Mouse (Mus musculus): ENCODE results near the gene Rpl29. TPM values are rescaled to one million over a fixed set of nuclear protein-coding genes. Genes with fewer than 3 reads are reported as not detected.

Rpl29 gene
- total RNA-seq (2014; fragmentation: Nextera tagmentation), result 2,290 and 2,982 TPM in 2 replicates
- 1,520 and 1,547 TPM in 2 replicates for total RNA-seq (2017)

GRCm38 (mm10) chr9:106429221-106430014 is at the start of gene Rpl29:
Gene Rpl29, plus strand, starts transcription at chr9:106429454.
- peak; percentile 95 for ATAC-seq (replicated peaks; ENCODE audit: poor library complexity, severe bottlenecking)

- ATAC-seq (replicated peaks; ENCODE audit: poor library complexity, severe bottlenecking), result peak; percentile 78
Observed at GRCm38 (mm10) chr9:106386181-106386864, 42.9 kb upstream of the Rpl29 start.

GRCm38 (mm10) chr9:106392828-106393527 is 36.3 kb upstream of the Rpl29 start:
- ATAC-seq (replicated peaks; ENCODE audit: poor library complexity, severe bottlenecking), result no peak

GRCm38 (mm10) chr9:106393548-106393947 is 35.7 kb upstream of the Rpl29 start:
- no peak for ATAC-seq (replicated peaks; ENCODE audit: poor library complexity, severe bottlenecking)

- peak; percentile 94 for ATAC-seq (replicated peaks; ENCODE audit: poor library complexity, severe bottlenecking)
Observed at GRCm38 (mm10) chr9:106394649-106395602, 34.3 kb upstream of the Rpl29 start.

- no peak for ATAC-seq (replicated peaks; ENCODE audit: poor library complexity, severe bottlenecking)
Observed at GRCm38 (mm10) chr9:106397733-106398132, 31.5 kb upstream of the Rpl29 start.

GRCm38 (mm10) chr9:106398667-106399311 is 30.5 kb upstream of the Rpl29 start:
- ATAC-seq (replicated peaks; ENCODE audit: poor library complexity, severe bottlenecking), result no peak

- no peak for ATAC-seq (replicated peaks; ENCODE audit: poor library complexity, severe bottlenecking)
Observed at GRCm38 (mm10) chr9:106399808-106400207, 29.4 kb upstream of the Rpl29 start.

- ATAC-seq (replicated peaks; ENCODE audit: poor library complexity, severe bottlenecking), result no peak
Observed at GRCm38 (mm10) chr9:106402149-106402548, 27.1 kb upstream of the Rpl29 start.

- no peak for ATAC-seq (replicated peaks; ENCODE audit: poor library complexity, severe bottlenecking)
Observed at GRCm38 (mm10) chr9:106402607-106403375, 26.5 kb upstream of the Rpl29 start.

- no peak for ATAC-seq (replicated peaks; ENCODE audit: poor library complexity, severe bottlenecking)
Observed at GRCm38 (mm10) chr9:106405275-106405674, 24.0 kb upstream of the Rpl29 start.

- peak; percentile 28 for ATAC-seq (replicated peaks; ENCODE audit: poor library complexity, severe bottlenecking)
Observed at GRCm38 (mm10) chr9:106406443-106407078, 22.7 kb upstream of the Rpl29 start.

- no peak for ATAC-seq (replicated peaks; ENCODE audit: poor library complexity, severe bottlenecking)
Observed at GRCm38 (mm10) chr9:106409096-106409495, 20.2 kb upstream of the Rpl29 start.

GRCm38 (mm10) chr9:106410086-106410650 is 19.1 kb upstream of the Rpl29 start:
- ATAC-seq (replicated peaks; ENCODE audit: poor library complexity, severe bottlenecking), result no peak

GRCm38 (mm10) chr9:106411091-106411594 is 18.1 kb upstream of the Rpl29 start:
- peak; percentile 85 for ATAC-seq (replicated peaks; ENCODE audit: poor library complexity, severe bottlenecking)

- no peak; the same call in 1 of the 2 replicates for ATAC-seq (replicated peaks; ENCODE audit: poor library complexity, severe bottlenecking)
Observed at GRCm38 (mm10) chr9:106411729-106412128, 17.5 kb upstream of the Rpl29 start.

- ATAC-seq (replicated peaks; ENCODE audit: poor library complexity, severe bottlenecking), result no peak
Observed at GRCm38 (mm10) chr9:106412210-106412609, 17.0 kb upstream of the Rpl29 start.

- no peak for ATAC-seq (replicated peaks; ENCODE audit: poor library complexity, severe bottlenecking)
Observed at GRCm38 (mm10) chr9:106413606-106414005, 15.6 kb upstream of the Rpl29 start.

Data from granulocyte monocyte progenitor cell, adult 5-6 weeks (primary cell).